Mouse (Mus musculus): ENCODE measurements around the gene Nacad. TPM values are rescaled to one million over a fixed set of nuclear protein-coding genes. Genes with fewer than 3 reads are reported as not detected.

The Nacad gene
- polyA plus RNA-seq, 1 experiment from 2014 or later: 50.1 TPM

- no peak overlapping the region for H3K27ac ChIP-seq (ENCODE audit: low read depth, low read length)
- no peaks in the 10 kb centered on the region for H3K9me3 ChIP-seq (ENCODE audit: control insufficient read depth, low read length)
- ATAC-seq (ENCODE audit: insufficient read depth, low FRiP score, low TSS enrichment) (no peak), DNase-seq (ENCODE audit: low spot score) (no peak)
- H3K9ac ChIP-seq (ENCODE audit: low read length): no peak overlapping the region
- no peak overlapping the region for H3K4me3 ChIP-seq (ENCODE audit: low read depth, low read length)
- H3K4me1 ChIP-seq (ENCODE audit: control insufficient read depth, insufficient read depth, low read length): no peaks in the 10 kb centered on the region
- peaks cover 2% of the 10 kb centered on the region for H3K36me3 ChIP-seq (ENCODE audit: control insufficient read depth, insufficient read depth, low read length)
- H3K27me3 ChIP-seq (ENCODE audit: control insufficient read depth, insufficient read depth, low read length): no peaks in the 10 kb centered on the region
- H3K4me2 ChIP-seq (ENCODE audit: low read depth): no peak overlapping the region
- 92% methylated on average over 4 of the region's 4 CpGs for WGBS
These were observed 25.6 kb downstream of the Nacad start for GRCm38 (mm10) chr11:6580065-6580750.

- no peak overlapping the region for H3K4me3 ChIP-seq (ENCODE audit: low read depth, low read length)
- H3K4me2 ChIP-seq (ENCODE audit: low read depth): no peak overlapping the region
- no peak overlapping the region for H3K9ac ChIP-seq (ENCODE audit: low read length)
- no peak for DNase-seq (ENCODE audit: low spot score)
- H3K9me3 ChIP-seq (ENCODE audit: control insufficient read depth, low read length): no peaks in the 10 kb centered on the region
- no peak for ATAC-seq (ENCODE audit: insufficient read depth, low FRiP score, low TSS enrichment)
- WGBS: 92% methylated on average over 7 of the region's 7 CpGs
- no peaks in the 10 kb centered on the region for H3K27me3 ChIP-seq (ENCODE audit: control insufficient read depth, insufficient read depth, low read length)
- H3K36me3 ChIP-seq (ENCODE audit: control insufficient read depth, insufficient read depth, low read length): no peaks in the 10 kb centered on the region
- no peak overlapping the region for H3K27ac ChIP-seq (ENCODE audit: low read depth, low read length)
- H3K4me1 ChIP-seq (ENCODE audit: control insufficient read depth, insufficient read depth, low read length): no peaks in the 10 kb centered on the region
These were observed 26.5 kb downstream of the Nacad start for GRCm38 (mm10) chr11:6579361-6579760.

GRCm38 (mm10) chr11:6576151-6576550, 29.7 kb downstream of the Nacad start:
- Histone ChIP-seq H3K9me3 (ENCODE audit: control insufficient read depth, low read length) (no peaks in the 10 kb centered on the region), H3K27me3 (ENCODE audit: control insufficient read depth, insufficient read depth, low read length) (no peaks in the 10 kb centered on the region), H3K4me2 (ENCODE audit: low read depth) (no peak overlapping the region), H3K4me1 (ENCODE audit: control insufficient read depth, insufficient read depth, low read length) (no peaks in the 10 kb centered on the region), H3K4me3 (ENCODE audit: low read depth, low read length) (no peak overlapping the region), H3K27ac (ENCODE audit: low read depth, low read length) (no peak overlapping the region), H3K36me3 (ENCODE audit: control insufficient read depth, insufficient read depth, low read length) (no peaks in the 10 kb centered on the region), H3K9ac (ENCODE audit: low read length) (no peak overlapping the region)
- DNase-seq (ENCODE audit: low spot score) (no peak), ATAC-seq (ENCODE audit: insufficient read depth, low FRiP score, low TSS enrichment) (no peak)
- WGBS: 89% methylated on average over 3 of the region's 3 CpGs

DNA sequence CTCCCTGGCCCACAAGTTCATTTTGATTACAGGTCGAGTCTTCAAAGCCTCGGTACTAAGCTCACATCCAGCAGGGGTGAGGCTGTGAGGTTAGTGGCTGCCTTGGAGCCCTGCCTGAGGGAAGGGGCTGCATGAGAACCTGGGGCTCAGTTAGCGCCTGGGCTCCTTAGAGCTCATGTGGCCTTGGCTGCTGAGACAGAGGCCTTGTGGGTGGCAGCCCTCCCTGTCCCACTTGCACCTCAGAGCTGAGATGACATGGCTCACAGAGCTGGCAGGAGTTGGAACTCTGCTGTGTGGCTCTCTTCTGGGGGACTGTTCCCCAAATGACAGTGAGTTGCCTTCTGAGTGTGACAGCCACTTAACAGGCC, 36.5 kb downstream of the Nacad start:
- Histone ChIP-seq H3K27me3 (ENCODE audit: control insufficient read depth, insufficient read depth, low read length) (no peaks in the 10 kb centered on the region), H3K9me3 (ENCODE audit: control insufficient read depth, low read length) (no peaks in the 10 kb centered on the region), H3K27ac (ENCODE audit: low read depth, low read length) (no peak overlapping the region), H3K4me2 (ENCODE audit: low read depth) (no peak overlapping the region), H3K9ac (ENCODE audit: low read length) (no peak overlapping the region), H3K36me3 (ENCODE audit: control insufficient read depth, insufficient read depth, low read length) (no peaks in the 10 kb centered on the region; the same call in 1 of the 2 replicates), H3K4me3 (ENCODE audit: low read depth, low read length) (no peak overlapping the region), H3K4me1 (ENCODE audit: control insufficient read depth, insufficient read depth, low read length) (peaks cover 4% of the 10 kb centered on the region; the same call in 1 of the 2 replicates)
- 64% methylated on average over 3 of the region's 3 CpGs for WGBS
- no peak for DNase-seq (ENCODE audit: low spot score)
- no peak for ATAC-seq (ENCODE audit: insufficient read depth, low FRiP score, low TSS enrichment)

DNA sequence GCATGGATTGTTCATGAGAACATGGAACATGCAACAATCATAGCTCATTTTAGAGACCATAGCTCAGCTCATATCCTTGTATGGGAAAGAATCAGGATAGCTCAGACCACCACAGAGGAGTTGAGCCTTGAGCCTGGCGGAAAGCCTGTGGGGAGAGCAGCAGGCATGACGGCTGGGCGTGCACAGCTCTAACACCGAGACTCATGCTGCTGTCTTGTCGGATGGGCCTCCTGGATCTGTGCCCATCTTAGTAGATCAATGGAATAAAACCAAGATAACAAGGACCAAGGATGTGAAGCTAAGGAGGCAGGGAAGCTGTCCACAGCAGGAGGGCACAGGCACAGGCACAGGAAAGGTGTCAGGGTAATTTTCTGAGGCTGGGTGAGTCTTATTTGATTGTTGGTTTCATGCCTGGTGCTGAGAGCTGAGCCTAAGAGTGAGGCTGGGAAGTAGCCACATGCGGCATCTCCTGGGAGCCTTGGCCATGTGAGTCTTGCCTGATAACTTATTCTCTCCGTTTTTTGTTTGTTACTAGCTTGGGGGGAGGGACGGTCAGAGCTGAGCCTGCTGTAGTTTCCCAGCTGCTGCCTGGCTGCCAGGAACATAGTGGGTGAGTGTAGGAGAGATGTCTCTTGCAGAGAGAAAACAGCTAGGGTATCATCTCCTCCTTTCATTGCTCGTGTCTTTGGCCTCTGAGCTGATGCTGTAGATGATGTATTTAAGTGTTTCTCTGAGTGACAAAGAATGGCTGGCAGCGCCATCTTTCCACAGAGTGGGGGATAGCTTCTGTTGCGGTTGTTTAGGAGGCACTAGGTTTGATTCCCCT, 37.1 kb downstream of the Nacad start:
- no peaks in the 10 kb centered on the region; the same call in 1 of the 2 replicates for H3K36me3 ChIP-seq (ENCODE audit: control insufficient read depth, insufficient read depth, low read length)
- H3K9me3 ChIP-seq (ENCODE audit: control insufficient read depth, low read length): no peaks in the 10 kb centered on the region
- 75% methylated on average over 11 of the region's 11 CpGs for WGBS
- H3K27ac ChIP-seq (ENCODE audit: low read depth, low read length): no peak overlapping the region
- peak; percentile 22 for DNase-seq (ENCODE audit: low spot score)
- no peak overlapping the region for H3K9ac ChIP-seq (ENCODE audit: low read length)
- H3K4me1 ChIP-seq (ENCODE audit: control insufficient read depth, insufficient read depth, low read length): peaks cover 4% of the 10 kb centered on the region; the same call in 1 of the 2 replicates
- H3K4me3 ChIP-seq (ENCODE audit: low read depth, low read length): no peak overlapping the region
- no peak for ATAC-seq (ENCODE audit: insufficient read depth, low FRiP score, low TSS enrichment)
- no peaks in the 10 kb centered on the region for H3K27me3 ChIP-seq (ENCODE audit: control insufficient read depth, insufficient read depth, low read length)
- H3K4me2 ChIP-seq (ENCODE audit: low read depth): no peak overlapping the region

GRCm38 (mm10) chr11:6567951-6568350, 37.9 kb downstream of the Nacad start:
- no peak for ATAC-seq (ENCODE audit: insufficient read depth, low FRiP score, low TSS enrichment)
- no peak overlapping the region for H3K9ac ChIP-seq (ENCODE audit: low read length)
- H3K36me3 ChIP-seq (ENCODE audit: control insufficient read depth, insufficient read depth, low read length): no peaks in the 10 kb centered on the region; the same call in 1 of the 2 replicates
- H3K9me3 ChIP-seq (ENCODE audit: control insufficient read depth, low read length): no peaks in the 10 kb centered on the region
- no peak for DNase-seq (ENCODE audit: low spot score)
- WGBS: 91% methylated on average over 8 of the region's 8 CpGs
- H3K4me3 ChIP-seq (ENCODE audit: low read depth, low read length): no peak overlapping the region
- no peaks in the 10 kb centered on the region for H3K27me3 ChIP-seq (ENCODE audit: control insufficient read depth, insufficient read depth, low read length)
- no peak overlapping the region for H3K4me2 ChIP-seq (ENCODE audit: low read depth)
- H3K4me1 ChIP-seq (ENCODE audit: control insufficient read depth, insufficient read depth, low read length): peaks cover 4% of the 10 kb centered on the region; the same call in 1 of the 2 replicates
- H3K27ac ChIP-seq (ENCODE audit: low read depth, low read length): no peak overlapping the region

- H3K4me2 ChIP-seq (ENCODE audit: low read depth): no peak overlapping the region
- H3K36me3 ChIP-seq (ENCODE audit: control insufficient read depth, insufficient read depth, low read length): no peaks in the 10 kb centered on the region; the same call in 1 of the 2 replicates
- peaks cover 4% of the 10 kb centered on the region; the same call in 1 of the 2 replicates for H3K4me1 ChIP-seq (ENCODE audit: control insufficient read depth, insufficient read depth, low read length)
- no peak overlapping the region for H3K4me3 ChIP-seq (ENCODE audit: low read depth, low read length)
- H3K27ac ChIP-seq (ENCODE audit: low read depth, low read length): no peak overlapping the region
- no peak for ATAC-seq (ENCODE audit: insufficient read depth, low FRiP score, low TSS enrichment)
- H3K27me3 ChIP-seq (ENCODE audit: control insufficient read depth, insufficient read depth, low read length): no peaks in the 10 kb centered on the region
- H3K9ac ChIP-seq (ENCODE audit: low read length): no peak overlapping the region
- DNase-seq (ENCODE audit: low spot score): no peak
- H3K9me3 ChIP-seq (ENCODE audit: control insufficient read depth, low read length): no peaks in the 10 kb centered on the region
- WGBS: 88% methylated on average over 4 of the region's 4 CpGs
These were observed 39.4 kb downstream of the Nacad start for GRCm38 (mm10) chr11:6566496-6566895.

DNA sequence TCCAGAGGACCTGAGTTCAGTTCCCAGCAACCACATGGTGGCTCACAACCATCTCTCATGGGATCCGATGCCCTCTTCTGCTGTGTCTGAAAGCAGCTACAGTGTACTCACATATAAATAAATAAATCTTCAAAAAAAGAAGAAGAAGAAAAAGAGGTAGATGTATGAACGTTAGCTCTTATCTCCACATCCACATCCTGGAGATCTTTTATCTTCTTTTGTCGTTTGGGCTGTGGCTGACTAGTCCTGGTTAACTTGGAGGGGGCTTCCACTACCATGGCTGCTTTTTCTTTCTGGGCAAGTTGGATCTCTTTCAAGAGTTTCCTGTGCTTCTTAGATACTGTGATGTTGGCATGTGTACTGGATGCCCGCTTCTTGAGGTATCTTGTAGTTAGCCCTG, 42.7 kb downstream of the Nacad start:
- H3K9ac ChIP-seq (ENCODE audit: low read length): no peak overlapping the region
- H3K4me3 ChIP-seq (ENCODE audit: low read depth, low read length): no peak overlapping the region
- H3K4me1 ChIP-seq (ENCODE audit: control insufficient read depth, insufficient read depth, low read length): no peaks in the 10 kb centered on the region
- H3K9me3 ChIP-seq (ENCODE audit: control insufficient read depth, low read length): no peaks in the 10 kb centered on the region
- H3K4me2 ChIP-seq (ENCODE audit: low read depth): no peak overlapping the region
- ATAC-seq (ENCODE audit: insufficient read depth, low FRiP score, low TSS enrichment) (no peak), DNase-seq (ENCODE audit: low spot score) (no peak)
- no peak overlapping the region for H3K27ac ChIP-seq (ENCODE audit: low read depth, low read length)
- no peaks in the 10 kb centered on the region for H3K27me3 ChIP-seq (ENCODE audit: control insufficient read depth, insufficient read depth, low read length)
- H3K36me3 ChIP-seq (ENCODE audit: control insufficient read depth, insufficient read depth, low read length): no peaks in the 10 kb centered on the region; the same call in 1 of the 2 replicates
- 96% methylated on average over 4 of the region's 4 CpGs for WGBS

Measured in neural tube, embryonic 11.5 days (tissue).